Mouse (Mus musculus): ENCODE data around the gene Cd151. TPM values are rescaled to one million over a fixed set of nuclear protein-coding genes. Genes with fewer than 3 reads are reported as not detected.

Gene Cd151
- total RNA-seq, 2 experiments from 2014 or later: 28.9 to 29.1 TPM

Other genes starting within 250 kb of the Cd151 start
- 10 to 100 TPM; 73.6 to 75.1 TPM for gene Phrf1, start 238.6 kb upstream of the Cd151 start, total RNA-seq (2021)
- 1 to 10 TPM in 1 of 2 experiments, under 1 TPM in 1; 1.00 to 2.0 TPM for gene Irf7, start 200.9 kb upstream of the Cd151 start, total RNA-seq (2021)
- gene Cdhr5, start 190.6 kb upstream of the Cd151 start, total RNA-seq (2021): not detected
- gene Sct, start 188.3 kb upstream of the Cd151 start, total RNA-seq (2021): not detected
- under 1 TPM; 0.33 to 0.66 TPM for gene Drd4, start 175.4 kb upstream of the Cd151 start, total RNA-seq (2021)
- 10 to 100 TPM; 62.8 to 70.5 TPM for gene Deaf1, start 139.7 kb upstream of the Cd151 start, total RNA-seq (2021)
- gene Tmem80, start 139.7 kb upstream of the Cd151 start, total RNA-seq (2021): 10 to 100 TPM; 24.6 to 34.6 TPM
- gene Eps8l2, start 128.5 kb upstream of the Cd151 start, total RNA-seq (2021): 1 to 10 TPM; 3.5 to 6.3 TPM
- gene Taldo1, start 75.2 kb upstream of the Cd151 start, total RNA-seq (2021): 100 to 1,000 TPM in 1 of 2 experiments, 10 to 100 TPM in 1; 96.6 to 104 TPM
- 10 to 100 TPM; 40.4 to 45.1 TPM for gene Gatd1, start 53.3 kb upstream of the Cd151 start, total RNA-seq (2021)
- 100 to 1,000 TPM; 274 to 309 TPM for gene Cend1, start 37.9 kb upstream of the Cd151 start, total RNA-seq (2021)
- 100 to 1,000 TPM; 251 to 254 TPM for gene Slc25a22, start 29.5 kb upstream of the Cd151 start, total RNA-seq (2021)
- gene Pidd1, start 23.4 kb upstream of the Cd151 start, total RNA-seq (2021): 1 to 10 TPM; 1.1 to 1.4 TPM
- gene Rplp2, start 20.0 kb upstream of the Cd151 start, total RNA-seq (2021): 100 to 1,000 TPM; 555 to 600 TPM
- gene Pnpla2, start 12.2 kb upstream of the Cd151 start, total RNA-seq (2021): 10 to 100 TPM; 23.6 to 24.8 TPM
- 1 to 10 TPM; 3.7 to 4.5 TPM for gene Cracr2b, start 6.3 kb upstream of the Cd151 start, total RNA-seq (2021)
- gene Polr2l, start 7.7 kb downstream of the Cd151 start, total RNA-seq (2021): 10 to 100 TPM; 36.6 to 41.6 TPM
- 10 to 100 TPM; 10.3 to 11.6 TPM for gene Tspan4, start 7.8 kb downstream of the Cd151 start, total RNA-seq (2021)
- gene Chid1, start 72.5 kb downstream of the Cd151 start, total RNA-seq (2021): 10 to 100 TPM; 60.4 to 72.2 TPM
- gene Ap2a2, start 94.8 kb downstream of the Cd151 start, total RNA-seq (2021): 100 to 1,000 TPM; 198 to 218 TPM
- gene Muc6, start 187.9 kb downstream of the Cd151 start, total RNA-seq (2021): not detected
- under 1 TPM; 0.14 to 0.28 TPM for gene Muc2, start 222.9 kb downstream of the Cd151 start, total RNA-seq (2021)